Mouse (Mus musculus) spleen, adult 12 weeks (tissue): Measurements from ENCODE around the gene Hist1h1d.

Source experiments
- DNase-seq: peaks from one replicate; pipeline ENCODE4 v3.0.0; 2022; ENCODE audit warnings: low spot score

Hist1h1d gene

DNA sequence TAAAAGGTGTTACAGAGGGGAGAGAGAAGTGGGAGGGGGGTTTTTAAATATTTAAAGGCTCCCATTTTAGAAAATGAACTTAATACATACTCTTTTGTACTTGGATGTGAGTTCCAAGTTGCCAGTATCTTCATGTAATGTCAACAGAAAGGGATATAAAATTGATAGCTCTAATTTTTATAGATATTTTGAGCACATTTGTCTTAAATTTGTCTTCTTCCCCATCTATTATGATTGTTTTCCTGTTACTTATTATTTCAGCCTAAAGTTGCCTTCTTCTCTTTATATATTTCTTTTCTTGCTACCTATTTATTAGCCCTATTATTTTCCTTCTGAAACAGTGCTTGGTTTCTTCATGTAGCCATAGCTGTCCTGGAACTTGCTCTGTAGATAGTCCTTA is at the start of gene Hist1h1d:
Gene Hist1h1d, plus strand, starts transcription at position 301 of the 400 bp plus-strand sequence.
- DNase-seq: no peak

DNA sequence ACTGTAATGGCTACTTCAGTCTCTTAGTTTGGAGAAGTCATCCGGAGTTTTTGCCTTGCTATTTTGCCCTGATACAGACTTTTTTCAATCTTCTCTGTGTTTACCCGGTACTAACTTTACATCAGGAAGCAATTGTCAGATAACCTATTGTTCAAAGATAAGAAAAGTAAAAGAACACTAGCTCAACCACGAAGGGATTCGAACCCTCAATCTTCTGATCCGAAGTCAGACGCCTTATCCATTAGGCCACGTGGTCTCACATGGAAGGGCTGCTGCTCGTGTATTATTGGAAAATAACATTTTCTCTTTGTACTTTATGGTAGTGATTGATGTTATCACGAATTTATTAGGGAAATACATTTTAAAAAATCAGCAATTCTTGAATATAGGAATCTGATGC is 49.3 kb upstream of the Hist1h1d start:
- DNase-seq: no peak

DNA sequence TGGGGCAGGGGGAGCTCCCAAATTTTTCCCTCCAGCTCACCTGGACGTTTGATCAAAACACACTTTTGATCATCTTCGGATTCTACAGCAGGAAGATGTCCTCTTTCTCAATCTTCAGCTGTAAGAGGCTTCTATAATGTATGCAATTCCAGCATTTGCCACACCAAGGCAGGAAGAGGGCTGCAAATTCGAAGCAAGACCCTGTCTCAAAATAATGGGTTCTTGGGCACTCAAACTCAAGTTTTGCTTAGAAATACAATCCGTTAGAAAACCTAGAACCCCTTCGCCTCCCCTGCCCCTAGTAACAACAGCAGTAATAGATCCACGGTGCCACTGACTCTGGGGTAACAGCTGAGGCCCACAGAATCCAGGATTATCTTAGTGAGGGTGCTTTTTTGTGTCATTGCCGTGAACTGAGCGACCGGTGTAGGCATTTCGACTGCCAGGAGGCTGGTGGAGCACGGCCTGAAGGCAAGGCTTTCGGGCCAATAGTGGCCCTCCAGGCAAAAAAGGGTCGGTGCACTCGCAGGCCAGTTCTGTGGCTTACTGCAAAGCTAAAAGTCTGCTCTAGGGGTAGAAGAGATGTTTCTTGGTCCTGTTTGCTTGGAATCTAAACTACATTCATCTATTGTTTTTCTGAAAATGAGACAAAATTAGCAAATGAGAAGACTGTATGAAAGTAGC is 47.3 kb upstream of the Hist1h1d start:
- DNase-seq: no peak

DNA sequence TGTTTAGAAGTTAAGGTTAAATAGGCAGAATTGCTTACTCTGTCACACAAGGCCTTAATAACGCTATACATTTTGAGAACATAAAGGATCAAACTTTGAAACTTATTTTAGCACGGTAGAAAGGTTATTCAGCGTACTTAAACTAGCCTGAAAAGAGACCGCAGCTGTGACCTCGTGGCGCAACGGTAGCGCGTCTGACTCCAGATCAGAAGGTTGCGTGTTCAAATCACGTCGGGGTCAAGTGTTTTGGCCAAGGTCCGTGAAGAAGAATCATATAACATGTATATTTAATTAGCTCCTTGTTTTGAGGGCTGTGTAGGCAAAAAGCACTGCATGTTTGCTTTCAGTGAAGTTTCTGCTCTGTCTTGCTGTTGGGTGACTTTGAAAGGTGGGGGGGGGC is 46.7 kb upstream of the Hist1h1d start:
- peak; percentile 44 for DNase-seq

DNA sequence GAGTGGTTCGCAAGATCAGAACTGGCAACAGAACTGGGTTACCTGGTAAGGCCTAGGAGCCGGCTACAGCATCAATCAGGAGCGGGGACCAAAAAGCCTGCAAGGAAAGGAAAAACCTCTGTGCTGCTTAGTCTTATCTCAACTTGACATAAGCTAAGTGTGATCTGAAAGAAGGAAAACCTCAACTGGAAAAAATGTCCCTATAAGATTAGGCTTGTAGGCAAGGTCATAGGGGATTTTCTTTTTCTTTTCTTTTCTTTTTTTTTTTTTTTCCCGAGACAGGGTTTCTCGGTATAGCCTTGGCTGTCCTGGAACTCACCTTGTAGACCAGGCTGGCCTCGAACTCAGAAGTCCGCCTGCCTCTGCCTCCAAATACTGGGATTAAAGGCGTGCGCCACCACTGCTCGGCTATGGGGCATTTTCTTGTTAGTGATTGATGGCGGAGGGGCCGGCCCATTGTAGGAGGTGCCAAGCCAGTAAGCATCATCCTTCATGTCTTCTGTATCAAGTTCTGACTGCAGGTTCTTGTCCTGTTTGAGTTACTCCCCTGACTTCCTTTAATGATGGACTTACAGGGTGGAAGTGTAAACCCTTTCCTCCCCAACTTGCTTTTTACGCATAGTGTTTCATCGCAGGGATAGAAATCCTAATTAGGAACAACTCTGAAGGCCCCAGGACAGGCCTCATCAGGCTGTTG is 46.1 kb upstream of the Hist1h1d start:
- DNase-seq: no peak

DNA sequence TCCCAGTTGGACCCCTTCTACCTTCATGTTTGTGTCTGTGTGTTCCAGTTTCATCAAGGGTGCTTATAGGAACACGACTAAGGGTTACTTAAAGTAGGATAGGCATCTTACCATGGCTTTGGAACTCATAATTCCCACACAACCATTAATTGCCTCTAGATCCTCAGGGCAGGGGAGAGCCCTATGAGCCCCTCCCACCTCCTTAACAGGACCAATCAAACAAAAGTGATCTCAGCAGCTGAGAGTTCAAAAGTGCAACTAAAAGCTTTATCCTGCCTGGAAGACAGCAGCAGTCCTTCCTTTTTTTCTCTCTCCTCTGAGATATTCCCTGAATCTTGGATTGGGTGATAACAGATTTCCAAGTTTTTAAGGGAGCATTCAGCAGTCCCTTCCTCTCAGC is 42.9 kb upstream of the Hist1h1d start:
- no peak for DNase-seq

DNA sequence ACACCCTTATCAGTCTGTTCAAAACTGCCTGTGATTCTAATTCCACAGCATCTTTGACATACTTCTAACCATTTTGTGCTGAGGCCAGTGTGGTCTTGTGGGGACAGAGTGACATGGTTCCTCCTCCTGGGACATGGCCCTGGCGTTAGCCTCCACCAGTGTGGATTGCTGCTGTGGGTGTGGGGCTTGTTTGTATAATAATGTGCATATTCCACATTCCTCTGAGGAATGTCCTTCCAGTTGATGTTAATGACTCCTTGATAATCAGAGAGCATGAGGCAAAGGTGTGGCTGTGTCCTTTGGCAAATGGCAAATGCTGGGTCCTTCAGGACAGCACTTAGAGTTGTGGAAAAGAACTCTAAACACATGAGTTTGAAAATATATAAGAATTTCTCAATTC is 39.5 kb upstream of the Hist1h1d start:
- no peak for DNase-seq

DNA sequence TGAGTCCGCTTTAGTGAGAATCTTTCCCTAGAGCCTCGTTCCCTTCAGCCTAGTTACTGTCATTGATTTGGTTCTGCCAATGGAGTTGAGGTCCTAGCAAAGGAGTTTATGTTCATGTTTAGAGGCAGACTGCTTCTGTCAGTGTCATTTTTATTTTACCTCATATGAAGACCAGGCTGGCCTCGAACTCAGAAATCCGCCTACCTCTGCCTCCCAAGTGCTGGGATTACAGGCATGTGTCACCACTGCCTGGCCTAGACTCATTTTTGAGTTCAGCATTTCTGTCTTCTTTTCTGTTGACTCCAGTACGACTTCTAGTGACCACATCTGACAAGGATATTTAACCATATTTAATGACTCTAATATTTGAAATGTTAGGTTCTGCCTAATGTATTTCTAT is 37.8 kb upstream of the Hist1h1d start:
- DNase-seq: no peak

DNA sequence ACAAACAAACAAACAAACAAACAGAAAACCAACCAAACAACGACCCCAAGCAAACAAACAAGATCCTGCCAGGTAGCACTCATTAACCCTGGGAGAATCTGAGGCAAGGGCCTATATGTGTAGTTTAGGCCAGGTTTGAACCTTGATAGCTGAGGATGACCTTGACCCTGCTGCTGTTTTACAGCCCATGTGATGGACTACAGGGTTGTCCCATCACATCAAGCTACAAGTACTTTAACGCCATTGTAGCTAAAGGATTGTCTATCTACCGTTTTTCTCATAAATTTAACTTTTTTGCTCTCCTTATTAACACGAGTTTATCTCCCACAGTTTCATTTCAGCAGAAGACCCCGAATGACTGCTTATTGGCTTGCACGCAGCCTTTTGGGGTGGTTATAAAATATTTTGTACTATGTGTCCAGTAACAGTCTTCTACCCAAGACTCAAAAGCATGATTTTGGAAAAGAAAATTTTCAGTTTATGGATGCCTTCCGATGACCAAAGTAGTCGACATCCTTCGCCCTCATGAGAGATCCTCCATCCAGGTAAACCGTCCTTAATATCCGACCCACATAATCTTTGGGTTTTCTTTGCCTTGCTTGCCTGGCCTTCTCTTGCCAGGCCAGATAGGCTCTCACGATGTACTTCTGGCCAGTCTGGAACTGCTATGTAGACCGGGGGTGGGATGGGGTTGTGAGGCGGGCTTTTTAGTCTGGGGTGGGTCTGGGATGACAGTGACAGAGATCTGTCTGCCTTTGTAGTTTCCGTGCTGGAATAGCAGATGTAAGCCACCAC is 37.0 kb upstream of the Hist1h1d start:
- no peak for DNase-seq

DNA sequence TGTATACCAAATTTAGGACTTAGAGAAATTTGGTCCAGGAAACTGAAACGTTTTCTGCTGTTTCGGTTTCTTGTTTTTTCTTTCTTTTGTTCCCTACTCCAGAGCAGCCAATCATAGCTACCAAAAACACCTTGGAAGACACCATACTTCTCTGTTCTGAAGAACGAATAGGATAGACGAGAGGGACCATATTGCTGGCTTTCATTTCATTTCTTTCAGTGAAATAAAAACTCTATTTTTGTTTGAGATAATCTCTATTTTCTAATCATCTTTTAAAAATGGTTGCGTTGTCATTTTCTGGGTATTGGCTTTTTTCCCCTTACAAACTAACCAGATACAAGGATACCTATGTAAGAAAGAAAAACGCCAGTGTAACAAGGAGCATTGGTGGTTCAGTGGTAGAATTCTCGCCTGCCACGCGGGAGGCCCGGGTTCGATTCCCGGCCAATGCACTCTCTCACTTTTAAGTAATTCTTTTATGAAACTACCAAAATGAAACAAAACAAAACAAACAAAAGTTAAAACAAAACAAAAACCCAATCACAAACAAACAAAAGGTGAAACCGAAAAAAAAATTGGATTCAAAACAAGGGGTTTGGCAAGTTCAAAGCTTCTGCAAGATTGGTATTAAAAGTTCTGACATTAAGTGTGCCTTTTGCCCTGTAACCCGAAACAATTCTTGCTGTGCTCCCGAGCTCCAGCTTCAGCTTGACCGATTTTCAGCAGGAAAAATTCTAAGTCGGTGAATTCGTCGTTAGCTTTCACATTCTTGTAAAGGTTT is 36.0 kb upstream of the Hist1h1d start:
- DNase-seq: peak; percentile 68

DNA sequence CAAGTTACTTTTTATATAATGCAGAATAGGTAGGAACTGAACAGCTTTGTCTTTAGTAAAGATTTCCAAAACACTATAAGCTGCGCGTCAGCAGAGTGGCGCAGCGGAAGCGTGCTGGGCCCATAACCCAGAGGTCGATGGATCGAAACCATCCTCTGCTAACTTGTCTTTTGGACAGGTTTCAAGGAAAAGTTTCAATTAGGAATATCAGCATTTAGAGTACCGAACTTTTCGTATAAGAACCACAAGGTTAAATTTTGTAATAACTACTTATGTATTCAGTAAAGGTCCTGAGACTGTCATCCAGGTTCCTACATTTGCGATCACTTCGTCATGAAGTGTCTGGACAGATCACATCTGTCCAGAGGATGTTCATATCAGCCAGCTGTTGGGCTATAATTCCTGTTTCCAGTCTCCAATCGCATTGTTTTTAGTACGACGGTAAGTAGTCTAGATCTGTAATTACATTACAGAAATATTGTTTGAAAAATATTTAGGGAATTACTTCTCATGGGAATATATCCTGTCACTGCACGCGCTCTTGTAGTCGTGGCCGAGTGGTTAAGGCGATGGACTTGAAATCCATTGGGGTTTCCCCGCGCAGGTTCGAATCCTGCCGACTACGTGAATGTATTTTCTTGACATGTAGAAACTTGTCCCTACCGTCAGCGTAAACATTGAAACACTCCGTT is 35.3 kb upstream of the Hist1h1d start:
- peak; percentile 92 for DNase-seq

DNA sequence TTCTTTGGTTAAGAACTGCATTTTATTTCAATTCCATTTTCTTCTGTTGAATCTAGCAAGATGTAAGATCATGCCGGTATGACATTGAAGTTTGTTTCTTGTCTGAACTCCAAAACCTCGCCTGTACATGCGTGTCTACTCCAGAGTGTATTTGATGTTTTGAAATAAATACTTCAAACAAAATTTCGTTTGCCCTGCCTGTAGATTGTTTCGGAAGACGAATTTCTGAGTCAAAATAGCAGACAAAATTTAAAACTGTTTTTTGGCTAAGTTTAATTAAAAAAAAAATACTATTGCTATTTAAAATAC is 34.8 kb upstream of the Hist1h1d start:
- no peak for DNase-seq

DNA sequence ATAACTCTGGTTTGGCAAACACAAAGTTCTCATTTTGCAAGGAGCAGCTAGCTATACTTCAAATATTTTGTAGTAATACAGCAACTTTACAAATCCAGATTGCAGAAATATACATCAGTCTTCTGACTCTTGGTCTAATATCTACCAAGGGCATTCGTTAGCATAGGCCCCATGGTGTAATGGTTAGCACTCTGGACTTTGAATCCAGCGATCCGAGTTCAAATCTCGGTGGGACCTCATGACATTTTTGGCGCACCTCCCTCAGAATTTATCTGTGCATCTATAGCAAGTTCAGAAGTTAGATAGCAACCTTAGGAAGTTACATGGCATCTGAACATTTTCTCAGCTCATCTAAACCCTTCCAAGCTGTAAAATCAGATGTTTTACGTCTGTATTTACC is 34.2 kb upstream of the Hist1h1d start:
- DNase-seq: peak; percentile 78

DNA sequence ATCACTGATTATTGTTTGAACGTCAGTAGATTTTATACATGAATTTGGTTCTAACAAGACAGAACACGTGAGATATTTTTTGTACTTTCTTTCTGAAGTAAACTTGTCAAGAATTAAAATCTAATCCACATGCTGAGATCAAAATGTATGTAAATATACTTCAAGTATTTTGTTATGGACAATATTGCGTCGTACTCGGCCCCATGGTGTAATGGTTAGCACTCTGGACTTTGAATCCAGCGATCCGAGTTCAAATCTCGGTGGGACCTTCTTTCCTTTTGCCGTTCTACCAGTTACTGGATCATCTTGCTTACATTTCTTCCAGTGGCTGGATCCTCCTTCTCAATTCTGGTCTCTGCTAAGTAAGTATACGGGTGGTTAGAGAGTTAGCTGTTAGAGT is 33.6 kb upstream of the Hist1h1d start:
- peak; percentile 78 for DNase-seq

DNA sequence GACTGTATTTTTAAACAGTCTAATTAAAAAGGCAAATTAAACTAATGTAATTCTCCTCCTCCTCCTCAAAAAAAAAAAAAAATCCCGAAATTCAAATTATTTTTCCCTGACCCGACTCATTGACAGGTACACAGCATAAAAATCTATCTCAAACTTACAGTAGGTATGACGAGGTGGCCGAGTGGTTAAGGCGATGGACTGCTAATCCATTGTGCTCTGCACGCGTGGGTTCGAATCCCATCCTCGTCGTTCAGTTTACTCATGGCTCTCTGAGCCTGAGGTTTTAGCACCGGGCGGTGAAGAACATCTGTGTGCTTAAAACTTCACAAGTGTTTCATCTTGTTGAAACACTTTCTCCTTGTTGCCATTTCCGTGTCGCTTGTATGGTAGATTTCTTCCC is 31.4 kb upstream of the Hist1h1d start:
- peak; percentile 74 for DNase-seq

DNA sequence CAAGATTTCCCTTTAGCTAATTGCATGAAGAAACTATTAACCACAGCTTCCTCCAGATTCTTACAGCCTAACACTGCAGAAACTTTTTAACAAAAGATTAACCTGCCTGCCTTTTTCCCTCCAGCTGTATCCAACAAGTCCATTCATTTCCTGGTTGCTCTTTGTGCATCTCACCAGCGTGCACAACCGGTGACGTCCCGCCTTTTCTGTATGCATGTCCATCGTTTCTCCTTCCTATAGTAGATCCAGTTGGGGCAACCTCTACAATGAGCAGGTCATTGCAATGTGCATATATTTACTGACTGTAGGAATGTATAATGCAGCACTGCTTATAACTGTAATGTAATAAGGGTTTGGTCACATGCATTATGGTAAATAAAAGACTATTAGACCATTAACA is 29.1 kb upstream of the Hist1h1d start:
- DNase-seq: no peak

DNA sequence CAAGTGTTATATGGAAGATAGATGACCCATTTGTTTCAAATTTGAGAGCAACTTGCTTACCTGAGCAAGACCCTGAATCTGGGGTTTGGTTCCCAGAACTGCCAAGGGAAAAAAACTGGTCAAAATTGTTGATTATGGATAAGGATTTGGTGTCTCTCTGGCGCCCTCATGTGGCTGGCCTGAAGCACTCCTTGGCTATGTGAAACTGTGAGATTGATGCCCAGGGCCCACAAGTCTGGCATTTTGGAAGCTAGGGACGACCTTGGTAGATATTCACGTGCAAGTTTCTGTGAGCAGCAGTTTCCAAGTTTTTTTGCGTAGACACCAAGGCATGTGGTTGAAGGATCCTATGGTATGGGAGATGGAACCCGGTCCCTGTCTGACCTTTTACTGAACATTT is 28.4 kb upstream of the Hist1h1d start:
- peak; percentile 72 for DNase-seq

DNA sequence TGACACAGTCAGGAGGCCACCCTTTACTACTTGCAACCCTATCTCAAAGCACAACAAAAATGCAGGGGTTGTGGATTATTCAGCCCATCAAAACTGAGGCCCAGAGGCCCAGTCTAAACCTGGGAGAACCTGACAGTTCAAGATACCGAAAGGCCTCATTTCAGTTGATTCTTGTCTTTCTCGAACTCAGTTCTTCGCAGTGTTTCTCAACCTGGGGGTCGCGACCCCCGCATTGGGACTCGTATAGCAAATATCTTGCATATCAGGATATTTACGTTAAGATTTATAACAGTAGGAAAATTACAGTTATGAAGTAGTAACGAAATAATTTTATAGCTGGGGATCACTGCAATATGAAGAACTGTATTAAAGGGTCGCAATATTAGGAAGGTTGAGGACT is 27.2 kb upstream of the Hist1h1d start:
- DNase-seq: no peak

DNA sequence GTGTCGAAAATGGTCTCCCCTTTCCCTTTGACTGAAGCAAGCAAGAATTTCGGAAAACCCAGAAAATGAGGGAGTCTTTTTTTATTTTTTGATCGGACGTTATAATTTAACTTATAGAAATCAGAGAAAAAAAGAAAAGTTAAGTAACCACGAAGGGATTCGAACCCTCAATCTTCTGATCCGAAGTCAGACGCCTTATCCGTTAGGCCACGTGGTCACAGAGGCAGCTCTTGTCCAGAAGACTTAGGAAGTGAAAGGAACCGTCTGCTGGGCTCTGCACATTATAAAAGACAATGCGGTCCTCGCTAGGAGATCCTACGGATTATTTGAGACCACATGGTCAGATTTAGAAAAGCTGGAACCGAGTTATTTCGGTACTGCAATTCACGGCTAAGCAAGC is 26.8 kb upstream of the Hist1h1d start:
- peak; percentile 82 for DNase-seq

DNA sequence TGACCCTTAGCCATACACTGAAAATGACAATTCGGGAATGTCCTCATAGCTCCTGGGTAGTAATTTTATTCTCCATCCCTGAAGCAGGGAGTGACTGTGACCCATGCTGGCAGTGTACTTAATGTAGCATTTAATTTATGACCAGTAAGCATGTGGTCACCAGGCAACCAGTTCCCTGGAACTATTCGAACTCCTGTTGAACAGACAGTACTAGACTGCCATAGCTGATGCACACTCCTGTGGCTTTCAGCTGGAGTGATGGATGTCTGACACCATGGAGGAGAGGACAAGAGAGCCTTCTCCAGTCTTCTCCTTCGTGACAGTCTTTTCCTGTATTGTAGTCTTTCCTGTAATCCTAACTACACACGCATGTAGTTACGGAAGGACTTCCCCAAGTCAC is 24.1 kb upstream of the Hist1h1d start:
- DNase-seq: no peak

DNA sequence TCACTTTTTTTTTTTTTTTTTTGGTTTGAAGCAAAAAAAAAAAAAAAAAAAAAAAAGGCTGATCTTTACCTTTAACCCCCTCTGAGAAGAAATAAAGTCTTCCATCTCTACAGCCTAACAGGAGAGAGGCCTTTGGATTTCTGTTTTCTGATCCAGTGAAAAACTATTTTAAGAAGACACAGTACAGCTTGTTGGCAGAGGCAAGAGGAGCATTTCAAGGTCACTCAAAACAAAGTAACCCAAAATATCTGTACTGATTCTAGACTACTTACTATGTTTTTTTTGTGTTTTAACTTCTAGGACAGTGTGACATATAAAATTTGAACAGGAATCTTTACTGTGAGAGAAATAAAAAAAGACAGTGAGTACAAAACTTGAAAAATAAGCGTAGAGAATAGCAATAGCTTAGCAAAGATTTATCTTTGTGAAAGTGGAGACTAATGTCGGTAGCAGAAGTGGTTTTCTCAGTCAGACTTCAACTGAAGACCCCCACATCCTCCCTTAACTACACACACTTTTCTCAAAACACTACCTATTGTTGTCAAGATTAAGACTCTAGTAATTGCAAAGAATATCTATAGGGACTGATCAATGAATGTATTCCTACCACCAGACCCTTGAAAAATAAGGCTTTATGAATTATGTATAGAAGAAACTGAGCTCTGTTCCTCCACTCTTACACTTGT is 23.4 kb upstream of the Hist1h1d start:
- DNase-seq: no peak
